Mouse (Mus musculus): ENCODE data around the gene Pck1. TPM values are rescaled to one million over a fixed set of nuclear protein-coding genes. Genes with fewer than 3 reads are reported as not detected.
A peak's percentile ranks its signal among the peaks of the same experiment; 100 is the strongest.

Gene Pck1
- total RNA-seq, 2 experiments from 2014 or later = 0.82 to 3.2 TPM

DNA sequence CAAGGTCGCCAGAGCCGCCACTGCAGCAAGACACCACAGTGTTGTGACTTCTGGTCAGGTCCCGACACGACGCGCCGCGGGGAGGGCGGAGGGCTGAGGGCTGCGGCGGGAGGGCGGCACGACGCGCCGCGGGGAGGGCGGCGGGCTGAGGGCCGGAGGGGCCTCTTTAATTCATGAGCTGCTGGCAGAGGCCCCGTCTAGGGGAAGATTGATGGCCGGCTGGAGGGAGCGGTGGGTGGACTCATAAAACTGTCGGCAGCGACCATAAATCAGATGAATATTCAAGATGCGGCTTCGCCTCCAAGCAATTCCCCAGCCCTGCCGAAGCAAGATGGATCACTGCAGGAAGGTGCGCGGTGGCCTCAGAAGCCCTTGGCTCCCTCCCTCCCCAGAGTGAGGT is 18.6 kb downstream of the Pck1 start:
- DNase-seq = peak; percentile 69
- intact Hi-C loops (cut with DNase I; ENCODE audit: low total_unique reads) = no loop called here

GRCm38 (mm10) chr2:173171956-173172355 is 19.1 kb downstream of the Pck1 start:
- intact Hi-C loops (cut with DNase I; ENCODE audit: low total_unique reads) = no loop called here
- DNase-seq = no peak

DNA sequence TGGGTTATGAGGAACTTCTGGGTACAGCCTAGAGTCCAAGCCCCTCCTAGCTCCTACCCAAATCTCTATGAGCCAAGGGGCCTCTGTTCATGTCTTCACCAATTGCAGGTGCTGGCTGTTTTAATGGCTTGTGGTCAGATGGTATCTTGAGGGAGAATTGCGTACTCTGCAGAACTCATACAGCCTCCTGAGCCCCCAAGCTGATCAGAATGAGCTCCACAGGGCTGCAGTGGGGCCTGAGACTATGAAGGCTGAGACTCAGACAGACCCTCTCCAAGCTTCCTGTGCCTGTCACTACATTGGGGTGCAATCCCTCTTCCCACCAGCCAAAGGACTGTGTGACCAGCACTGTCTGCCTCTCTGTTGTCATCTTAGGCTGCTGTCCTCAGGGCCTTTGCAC is 19.5 kb downstream of the Pck1 start:
- DNase-seq = no peak
- intact Hi-C loops (cut with DNase I; ENCODE audit: low total_unique reads) = no loop called here

- intact Hi-C loops (cut with DNase I; ENCODE audit: low total_unique reads) = no loop called here
- DNase-seq = no peak
These were observed 20.2 kb downstream of the Pck1 start for GRCm38 (mm10) chr2:173173008-173173407.

DNA sequence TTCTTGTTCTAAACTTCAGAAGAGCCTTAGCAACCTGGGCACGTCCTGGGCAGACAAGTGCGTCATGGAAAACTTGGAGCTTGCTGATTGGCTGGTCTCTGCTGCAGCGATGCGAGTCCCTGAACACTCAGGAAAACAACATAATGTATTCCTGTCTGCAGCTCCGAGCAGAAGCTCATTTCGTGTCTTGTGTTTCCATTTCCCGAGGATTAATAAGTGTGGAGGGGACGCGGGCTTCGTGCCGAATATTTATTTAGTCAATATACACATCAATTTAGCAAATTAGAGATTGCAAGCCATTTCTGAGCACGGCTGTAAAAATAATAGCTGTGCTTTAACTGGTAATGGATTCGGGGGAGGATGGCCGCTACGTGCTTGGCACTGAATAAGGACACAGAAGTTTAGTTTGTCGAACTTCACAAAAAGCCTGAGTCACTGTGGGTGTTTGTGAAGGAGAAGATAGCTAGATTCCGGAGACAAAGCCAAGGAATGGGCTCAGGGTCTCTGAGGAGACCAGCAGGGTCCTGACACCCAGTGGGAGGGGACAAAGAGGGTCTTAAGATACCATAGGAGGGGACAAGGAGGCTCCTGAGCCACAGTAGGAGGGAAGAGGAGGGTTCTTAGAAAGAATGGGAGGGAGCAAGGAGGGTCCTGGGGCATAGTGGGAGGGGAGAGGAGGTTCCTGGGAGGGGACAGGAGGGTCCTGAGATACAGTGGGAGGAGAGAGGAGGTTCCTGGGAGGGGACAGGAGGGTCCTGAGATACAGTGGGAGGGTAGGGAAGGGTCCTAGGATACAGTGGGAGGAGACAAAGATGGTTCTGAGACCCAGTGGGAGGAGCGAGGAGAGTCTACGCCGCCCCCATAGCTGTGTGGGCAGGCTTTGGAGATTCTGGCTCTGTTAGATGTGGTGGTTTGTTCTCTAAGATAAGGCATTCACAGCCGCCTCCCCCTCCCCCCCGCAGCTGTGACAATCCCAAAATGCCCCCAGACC is 21.0 kb downstream of the Pck1 start:
- no peak for DNase-seq
- intact Hi-C loops (cut with DNase I; ENCODE audit: low total_unique reads) = no loop called here

GRCm38 (mm10) chr2:173174569-173174968 is 21.7 kb downstream of the Pck1 start:
- intact Hi-C loops (cut with DNase I; ENCODE audit: low total_unique reads) = no loop called here
- no peak for DNase-seq

- DNase-seq = no peak
- intact Hi-C loops (cut with DNase I; ENCODE audit: low total_unique reads) = no loop called here
These were observed 22.9 kb downstream of the Pck1 start for GRCm38 (mm10) chr2:173175703-173176102.

DNA sequence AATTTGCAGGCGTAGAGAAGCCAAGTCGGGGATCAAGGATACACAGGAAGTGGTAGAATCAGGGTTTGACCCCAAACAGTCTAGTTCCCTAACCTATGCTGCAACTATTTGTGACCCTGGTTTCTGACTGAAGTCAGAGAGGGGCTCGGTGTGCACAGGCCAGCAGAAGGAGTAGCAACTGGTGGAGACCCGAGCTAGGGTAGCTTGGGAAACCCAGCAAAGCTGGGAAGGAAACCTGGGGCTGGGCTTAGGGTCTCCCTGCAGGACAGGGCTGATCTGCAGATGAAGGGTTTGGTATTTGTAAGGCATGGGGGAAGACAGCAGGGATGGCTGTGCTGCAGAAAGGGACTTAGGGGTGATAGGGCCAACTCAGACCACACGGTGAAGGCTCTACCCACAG is 24.6 kb downstream of the Pck1 start:
- intact Hi-C loops (cut with DNase I; ENCODE audit: low total_unique reads) = no loop called here
- DNase-seq = no peak

GRCm38 (mm10) chr2:173177951-173178350 is 25.1 kb downstream of the Pck1 start:
- DNase-seq = no peak
- intact Hi-C loops (cut with DNase I; ENCODE audit: low total_unique reads) = no loop called here

DNA sequence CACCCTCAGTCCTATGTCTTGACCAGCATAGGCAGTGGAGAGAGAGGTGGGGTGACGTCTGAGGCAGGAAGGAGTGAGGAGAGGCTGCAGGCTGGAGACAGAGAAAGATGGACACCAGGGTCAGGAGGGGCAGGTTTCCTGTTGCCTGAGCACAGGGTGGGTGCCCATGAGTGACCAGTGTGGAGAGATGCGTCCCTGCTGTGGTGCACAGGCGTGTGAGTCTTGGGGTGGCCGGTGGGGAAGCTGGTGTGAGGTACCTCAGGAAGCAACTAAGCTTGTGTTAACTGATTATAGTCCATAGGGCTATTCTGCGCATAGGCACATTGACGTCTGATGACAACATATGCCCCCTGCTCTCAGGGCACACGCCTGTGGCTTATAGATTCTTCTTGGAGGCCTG is 26.2 kb downstream of the Pck1 start:
- intact Hi-C loops (cut with DNase I; ENCODE audit: low total_unique reads) = no loop called here
- DNase-seq = no peak

GRCm38 (mm10) chr2:173180026-173180425 is 27.2 kb downstream of the Pck1 start:
- intact Hi-C loops (cut with DNase I; ENCODE audit: low total_unique reads) = no loop called here
- no peak for DNase-seq

DNA sequence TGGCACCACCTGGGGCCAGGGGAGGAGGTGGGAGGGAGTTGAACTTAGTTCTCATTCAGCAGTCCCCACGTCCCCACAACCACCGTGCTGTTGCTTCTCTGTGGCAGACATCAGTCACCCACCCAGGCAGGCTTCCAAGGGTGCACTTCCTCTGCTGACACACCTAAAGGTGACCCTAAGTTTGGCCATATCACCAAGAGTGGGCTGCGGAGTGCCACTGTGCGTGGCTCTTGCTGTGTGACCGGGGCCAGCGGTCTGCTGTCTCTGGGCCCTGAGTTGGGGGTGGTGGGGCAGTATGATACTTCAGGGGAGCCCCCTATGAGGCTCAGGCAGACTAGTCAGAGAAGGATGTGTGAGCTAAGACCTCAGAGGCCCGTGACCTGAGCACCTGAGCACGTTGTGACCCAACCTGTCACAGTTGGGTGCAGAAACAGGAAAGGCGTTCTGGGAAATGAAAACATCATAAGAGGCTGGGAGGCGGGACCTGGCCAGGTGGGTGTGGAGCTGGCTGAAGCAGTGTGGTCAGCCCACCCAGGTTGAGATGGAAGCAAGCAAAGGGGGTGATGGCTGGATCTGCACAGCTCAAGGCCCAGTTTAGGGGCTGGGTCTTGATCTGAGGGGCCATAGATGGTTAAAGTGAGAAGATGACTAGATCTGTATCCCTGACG is 28.0 kb downstream of the Pck1 start:
- intact Hi-C loops (cut with DNase I; ENCODE audit: low total_unique reads) = no loop called here
- DNase-seq = no peak

DNA sequence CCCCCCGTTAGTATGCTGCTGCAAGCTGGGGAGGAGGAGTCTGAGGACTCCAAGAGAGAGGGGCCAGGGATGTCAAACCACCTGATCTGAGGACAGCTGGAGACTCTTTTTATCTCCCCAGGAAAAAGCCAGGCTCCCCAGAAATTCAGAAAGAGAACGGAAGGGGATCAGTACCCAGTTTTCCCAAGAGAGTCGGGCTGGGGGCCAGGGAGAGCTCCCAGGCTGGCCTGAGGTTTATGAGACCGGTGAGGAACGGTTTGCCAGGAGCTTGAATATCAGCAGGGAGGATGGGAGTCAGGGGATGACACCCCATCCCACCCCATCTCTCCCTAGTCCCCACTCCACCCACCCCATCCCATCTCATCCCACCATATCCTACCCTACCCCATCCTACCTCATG is 28.6 kb downstream of the Pck1 start:
- DNase-seq = no peak
- intact Hi-C loops (cut with DNase I; ENCODE audit: low total_unique reads) = no loop called here

DNA sequence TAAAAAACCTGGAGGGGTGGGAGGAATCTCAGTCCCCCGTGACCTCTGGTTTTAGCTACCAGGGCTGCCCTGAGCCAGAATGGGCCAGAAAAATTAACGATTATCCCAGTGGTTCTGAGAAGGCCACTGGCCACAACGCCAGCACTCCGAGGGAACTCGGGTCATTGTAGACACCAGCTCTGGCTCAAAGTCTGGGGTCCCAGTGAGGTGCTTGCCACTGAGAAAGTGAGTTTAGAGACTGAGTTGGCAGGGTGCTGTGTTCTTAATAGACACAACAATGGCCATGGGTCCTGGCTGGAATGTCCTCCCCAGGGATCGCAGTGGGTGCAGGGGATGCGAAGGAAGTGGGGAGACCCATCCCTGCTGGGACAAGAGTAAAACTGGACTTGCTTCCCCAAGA is 29.1 kb downstream of the Pck1 start:
- intact Hi-C loops (cut with DNase I; ENCODE audit: low total_unique reads) = loop anchor here (2.0 kb wide), 1 partner anchor 75 kb away; no protein-coding TSS in a partner anchor
- no peak for DNase-seq

- intact Hi-C loops (cut with DNase I; ENCODE audit: low total_unique reads) = loop anchor here (2.0 kb wide), 1 partner anchor 76 kb away; no protein-coding TSS in a partner anchor
- DNase-seq = no peak
These were observed 29.9 kb downstream of the Pck1 start for GRCm38 (mm10) chr2:173182796-173183195.

DNA sequence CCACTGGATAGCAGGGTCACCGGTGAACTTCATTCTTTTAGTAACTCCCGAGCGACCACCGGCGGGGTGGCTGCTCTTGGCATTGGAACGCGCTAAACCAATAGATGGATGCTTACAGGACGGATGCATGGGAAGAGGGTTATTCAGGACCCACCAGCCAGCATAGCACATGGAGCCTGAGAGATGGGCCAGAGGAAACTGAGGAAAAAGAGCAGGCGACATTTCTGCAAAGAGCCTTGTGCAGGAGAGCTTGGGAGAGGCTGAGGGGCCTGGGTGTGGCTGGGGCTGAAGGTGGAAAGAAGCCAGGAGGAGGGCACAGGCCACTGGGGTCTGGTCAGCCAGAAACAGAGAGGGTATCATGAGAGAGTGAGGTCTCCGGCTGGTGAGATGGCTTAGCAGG is 30.5 kb downstream of the Pck1 start:
- intact Hi-C loops (cut with DNase I; ENCODE audit: low total_unique reads) = loop anchor here (2.0 kb wide), 1 partner anchor 77 kb away; no protein-coding TSS in a partner anchor
- DNase-seq = no peak

DNA sequence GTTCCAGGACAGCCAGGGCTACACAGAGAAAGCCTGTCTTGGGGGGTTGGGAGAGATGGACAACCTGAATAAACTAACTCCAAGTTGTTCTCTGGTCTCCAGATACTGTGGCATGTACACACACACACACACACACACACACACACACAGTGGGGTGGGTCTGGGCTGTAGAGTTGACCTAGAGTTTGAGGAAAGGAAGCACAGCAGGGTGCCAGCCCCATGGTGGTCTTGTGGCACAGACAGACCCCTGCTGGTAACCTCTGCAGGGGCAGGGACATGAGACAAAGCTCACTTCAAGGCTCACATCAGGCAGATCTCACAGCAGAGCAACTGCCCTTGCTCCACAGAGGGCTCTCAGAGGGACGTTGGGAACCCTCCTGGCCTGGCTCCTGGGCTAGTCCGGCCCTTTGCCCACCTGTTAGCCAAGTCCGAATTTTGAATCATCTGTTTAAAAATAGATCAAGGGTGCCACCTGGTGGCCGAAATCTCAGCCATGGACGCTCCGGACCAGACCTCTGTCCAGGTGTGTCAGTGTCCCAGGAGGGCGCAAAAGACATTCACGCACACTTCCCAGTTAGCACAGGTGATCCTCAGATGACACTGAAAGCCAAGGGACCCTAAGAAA is 31.1 kb downstream of the Pck1 start:
- intact Hi-C loops (cut with DNase I; ENCODE audit: low total_unique reads) = loop anchor here (2.0 kb wide), 1 partner anchor 77 kb away; no protein-coding TSS in a partner anchor

GRCm38 (mm10) chr2:173184475-173185080 is 31.7 kb downstream of the Pck1 start:
- DNase-seq = no peak
- intact Hi-C loops (cut with DNase I; ENCODE audit: low total_unique reads) = loop anchor here (5.0 kb wide), 1 partner anchor 363 kb away; no protein-coding TSS in a partner anchor

More for the DNA sequence above, 31.1 kb downstream of the Pck1 start:
- DNase-seq = peak; percentile 64

GRCm38 (mm10) chr2:173185282-173185681 is 32.4 kb downstream of the Pck1 start:
- intact Hi-C loops (cut with DNase I; ENCODE audit: low total_unique reads) = loop anchor here (5.0 kb wide), 1 partner anchor 362 kb away; no protein-coding TSS in a partner anchor
- DNase-seq = no peak
